Mouse (Mus musculus) olfactory bulb, adult 2 months (tissue): ENCODE measurements around the gene Pik3r1.

Experiments
- CTCF ChIP-seq: fragments of 200-500 bp; IDR thresholded peaks from 2 replicates; pipeline ENCODE4 v1.5.1; 2012; ENCODE audit warnings: low read depth, mild to moderate bottlenecking, low read length, moderate library complexity; ENCODE audit not compliant: insufficient read depth
- POLR2A ChIP-seq: fragments of 200-500 bp; IDR thresholded peaks from 2 replicates; pipeline ENCODE4 v1.6.1; 2012; ENCODE audit warnings: mild to moderate bottlenecking, low read depth, low read length, moderate library complexity; ENCODE audit not compliant: insufficient read depth

DNA sequence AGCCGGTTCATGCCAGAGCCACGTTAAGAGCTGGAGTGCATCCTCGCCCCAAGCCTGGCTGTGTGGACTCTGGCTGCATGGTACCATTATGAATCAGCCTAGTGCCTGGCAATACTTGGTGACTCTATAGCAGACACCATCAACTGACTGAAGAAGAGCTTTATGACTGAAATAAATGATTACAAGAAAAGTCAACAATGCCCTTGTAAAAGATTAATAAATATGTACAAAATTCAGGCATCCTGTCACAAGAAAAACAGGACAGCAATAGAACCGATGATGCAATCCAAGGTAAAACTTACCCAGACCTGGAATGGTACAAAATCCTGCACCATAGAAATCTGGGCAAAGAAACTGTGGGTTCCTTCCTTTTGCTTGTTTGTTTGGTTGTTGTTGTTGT lies 11.0 kb upstream of the Pik3r1 start:
- TF ChIP-seq CTCF (no peak), POLR2A (no peak)
